Mouse (Mus musculus): Measurements from ENCODE around the gene Slc26a9. TPM values are rescaled to one million over a fixed set of nuclear protein-coding genes. Genes with fewer than 3 reads are reported as not detected.

Slc26a9 gene
- polyA plus RNA-seq (2015; fragmentation: Nextera tagmentation; extraction: Ambion mirVana): 0.16 and 0.33 TPM in 2 replicates

DNA sequence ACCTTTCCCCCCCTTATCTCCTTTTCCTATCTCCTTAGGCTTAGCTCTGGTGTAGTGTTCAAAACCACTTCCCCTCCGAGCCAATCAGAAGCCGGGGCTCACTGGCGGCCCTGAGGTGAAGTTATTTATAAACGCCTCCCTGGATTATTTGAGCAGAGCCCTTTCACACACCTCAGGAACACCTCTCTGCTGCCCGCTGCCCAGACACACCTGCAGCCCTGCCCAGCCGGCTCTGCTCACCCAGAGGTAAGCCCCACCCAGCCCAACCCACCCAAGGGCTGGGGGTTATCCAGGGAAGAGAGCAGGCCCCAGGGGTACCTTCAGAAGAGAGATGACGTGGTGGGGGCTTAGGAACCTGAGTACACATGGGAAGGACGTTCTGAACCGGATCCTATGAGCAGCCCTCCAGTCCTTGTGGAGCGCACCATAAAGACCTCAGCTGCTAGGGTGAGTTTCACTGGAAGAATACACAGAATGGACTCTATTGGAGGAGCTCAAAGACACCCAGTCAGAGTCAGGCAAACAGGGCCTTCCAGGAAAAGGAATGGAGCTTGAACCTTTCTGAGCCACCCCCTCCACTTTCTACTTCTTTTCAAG is at the start of gene Slc26a9:
TSS of gene Slc26a9 (plus strand) at position 155 of the 597 bp plus-strand sequence.
- 0 out of 2 replicates have a peak, but pooled peaks have one; percentile 36 for ATAC-seq (ENCODE audit: low FRiP score, low TSS enrichment)
- Histone ChIP-seq H3K27ac (ENCODE audit: low read length) (no peak within 1 kb of the TSS), H3K4me3 (ENCODE audit: low read length) (no peak within 1 kb of the TSS), H3K4me2 (replicated peaks; ENCODE audit: low read depth, low read length) (no peak within 1 kb of the TSS), H3K27me3 (ENCODE audit: insufficient read depth, low read length) (no peaks in the 10 kb centered on the region), H3K9ac (replicated peaks; ENCODE audit: low read length) (no peak within 1 kb of the TSS), H3K36me3 (ENCODE audit: insufficient read depth, low read length) (no peaks in the 10 kb centered on the region), H3K4me1 (ENCODE audit: insufficient read depth, low read length) (peaks cover 3% of the 10 kb centered on the region; the same call in 1 of the 2 replicates), H3K9me3 (ENCODE audit: low read length) (no peaks in the 10 kb centered on the region)
- 63% methylated on average over 10 of the region's 10 CpGs for WGBS

DNA sequence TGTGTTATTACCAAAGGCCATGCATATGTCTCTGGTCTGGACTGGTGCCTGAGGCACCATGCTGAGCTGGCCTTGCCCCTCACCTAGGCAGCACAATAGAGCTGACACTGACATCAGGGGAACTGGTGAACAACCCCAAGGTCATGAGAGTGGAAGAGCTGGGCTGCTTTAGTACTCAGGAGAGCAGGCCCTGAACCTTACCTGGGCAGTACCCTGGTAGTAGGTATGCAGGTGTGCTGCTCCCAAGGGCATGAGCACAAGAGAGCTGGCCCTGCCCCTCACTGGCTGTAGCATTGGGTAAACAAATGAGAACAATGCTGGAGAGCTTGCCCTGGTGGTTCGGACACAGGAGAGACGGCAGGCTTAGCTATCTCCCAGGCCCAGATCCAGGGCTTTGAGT is 48.5 kb upstream of the Slc26a9 start:
- Histone ChIP-seq H3K9me3 (ENCODE audit: low read length) (no peaks in the 10 kb centered on the region), H3K4me2 (replicated peaks; ENCODE audit: low read depth, low read length) (no peak overlapping the region), H3K4me1 (ENCODE audit: insufficient read depth, low read length) (no peaks in the 10 kb centered on the region), H3K9ac (replicated peaks; ENCODE audit: low read length) (no peak overlapping the region), H3K36me3 (ENCODE audit: insufficient read depth, low read length) (no peaks in the 10 kb centered on the region), H3K4me3 (ENCODE audit: low read length) (no peak overlapping the region), H3K27ac (ENCODE audit: low read length) (no peak overlapping the region), H3K27me3 (ENCODE audit: insufficient read depth, low read length) (no peaks in the 10 kb centered on the region)
- WGBS: 92% methylated on average over 2 of the region's 2 CpGs
- no peak for ATAC-seq (ENCODE audit: low FRiP score, low TSS enrichment)

DNA sequence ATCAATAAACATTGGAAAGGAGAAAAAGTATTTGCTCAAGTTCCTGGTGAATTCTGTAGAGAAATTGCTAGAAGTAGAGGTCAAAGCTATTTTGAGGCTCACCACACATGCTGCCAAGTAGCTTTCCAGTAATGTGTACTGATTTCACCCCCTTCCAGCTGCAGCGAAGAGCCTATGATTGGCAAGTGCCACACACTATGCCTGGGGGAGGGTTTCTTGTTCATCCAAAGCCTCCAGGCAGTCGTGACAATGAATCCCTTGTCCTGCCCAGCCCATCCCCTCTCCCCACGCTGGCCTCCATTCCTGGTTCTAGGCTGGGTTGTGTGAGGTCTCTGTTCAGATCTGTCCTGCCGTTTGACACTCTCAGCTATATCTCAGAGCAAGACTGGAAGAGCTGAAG is 47.5 kb upstream of the Slc26a9 start:
- no peaks in the 10 kb centered on the region for H3K4me1 ChIP-seq (ENCODE audit: insufficient read depth, low read length)
- 71% methylated on average over 4 of the region's 4 CpGs for WGBS
- no peak for ATAC-seq (ENCODE audit: low FRiP score, low TSS enrichment)
- no peaks in the 10 kb centered on the region for H3K9me3 ChIP-seq (ENCODE audit: low read length)
- no peaks in the 10 kb centered on the region for H3K36me3 ChIP-seq (ENCODE audit: insufficient read depth, low read length)
- H3K4me3 ChIP-seq (ENCODE audit: low read length): no peak overlapping the region
- no peaks in the 10 kb centered on the region for H3K27me3 ChIP-seq (ENCODE audit: insufficient read depth, low read length)
- no peak overlapping the region for H3K9ac ChIP-seq (replicated peaks; ENCODE audit: low read length)
- no peak overlapping the region for H3K4me2 ChIP-seq (replicated peaks; ENCODE audit: low read depth, low read length)
- H3K27ac ChIP-seq (ENCODE audit: low read length): no peak overlapping the region

DNA sequence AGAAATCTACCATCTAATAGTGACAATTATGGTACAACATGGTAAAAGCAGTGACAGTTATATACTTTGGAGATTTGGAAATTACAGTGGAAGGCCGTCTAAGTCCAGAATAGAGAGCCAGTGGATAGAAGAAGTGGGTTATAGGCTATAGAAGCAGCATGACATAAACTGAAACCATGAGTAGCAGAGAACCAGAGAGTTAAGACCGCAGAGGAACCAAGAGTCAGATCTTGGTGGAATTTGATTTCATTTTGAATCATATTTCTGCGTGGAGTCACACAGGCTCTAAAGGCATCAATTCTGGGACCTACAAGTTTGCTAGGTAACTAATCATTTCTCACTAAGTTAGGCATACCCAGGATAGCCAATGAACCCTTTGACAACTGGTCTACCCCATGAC is 45.1 kb upstream of the Slc26a9 start:
- 91% methylated on average over 3 of the region's 3 CpGs for WGBS
- Histone ChIP-seq H3K4me2 (replicated peaks; ENCODE audit: low read depth, low read length) (no peak overlapping the region), H3K27ac (ENCODE audit: low read length) (no peak overlapping the region), H3K27me3 (ENCODE audit: insufficient read depth, low read length) (no peaks in the 10 kb centered on the region), H3K36me3 (ENCODE audit: insufficient read depth, low read length) (no peaks in the 10 kb centered on the region), H3K9me3 (ENCODE audit: low read length) (no peaks in the 10 kb centered on the region), H3K9ac (replicated peaks; ENCODE audit: low read length) (no peak overlapping the region), H3K4me1 (ENCODE audit: insufficient read depth, low read length) (no peaks in the 10 kb centered on the region), H3K4me3 (ENCODE audit: low read length) (no peak overlapping the region)
- ATAC-seq (ENCODE audit: low FRiP score, low TSS enrichment): no peak

DNA sequence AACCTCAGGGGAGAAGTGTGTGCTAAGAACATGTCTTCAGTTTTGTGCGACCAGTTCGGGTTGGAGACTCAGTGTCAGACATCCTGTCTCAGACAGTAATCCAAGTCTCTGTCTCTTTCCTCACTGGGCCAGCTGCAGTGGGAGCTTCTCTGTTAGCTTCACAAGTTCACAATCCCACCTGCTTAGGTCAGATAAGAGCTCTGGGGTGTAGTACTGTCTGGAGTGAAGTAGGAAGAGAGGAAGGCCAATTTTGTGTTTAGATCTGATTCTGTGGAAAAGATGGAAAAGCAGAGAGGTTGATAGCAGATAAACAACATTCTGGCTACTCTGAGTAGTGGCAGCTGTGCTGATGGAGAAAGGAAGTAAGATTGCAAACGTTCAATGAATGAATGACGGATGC is 44.2 kb upstream of the Slc26a9 start:
- H3K9me3 ChIP-seq (ENCODE audit: low read length): no peaks in the 10 kb centered on the region
- no peak overlapping the region for H3K27ac ChIP-seq (ENCODE audit: low read length)
- no peaks in the 10 kb centered on the region for H3K27me3 ChIP-seq (ENCODE audit: insufficient read depth, low read length)
- WGBS: 79% methylated on average over 4 of the region's 4 CpGs
- H3K36me3 ChIP-seq (ENCODE audit: insufficient read depth, low read length): no peaks in the 10 kb centered on the region
- no peak overlapping the region for H3K4me2 ChIP-seq (replicated peaks; ENCODE audit: low read depth, low read length)
- no peak for ATAC-seq (ENCODE audit: low FRiP score, low TSS enrichment)
- H3K9ac ChIP-seq (replicated peaks; ENCODE audit: low read length): no peak overlapping the region
- H3K4me3 ChIP-seq (ENCODE audit: low read length): no peak overlapping the region
- H3K4me1 ChIP-seq (ENCODE audit: insufficient read depth, low read length): no peaks in the 10 kb centered on the region

DNA sequence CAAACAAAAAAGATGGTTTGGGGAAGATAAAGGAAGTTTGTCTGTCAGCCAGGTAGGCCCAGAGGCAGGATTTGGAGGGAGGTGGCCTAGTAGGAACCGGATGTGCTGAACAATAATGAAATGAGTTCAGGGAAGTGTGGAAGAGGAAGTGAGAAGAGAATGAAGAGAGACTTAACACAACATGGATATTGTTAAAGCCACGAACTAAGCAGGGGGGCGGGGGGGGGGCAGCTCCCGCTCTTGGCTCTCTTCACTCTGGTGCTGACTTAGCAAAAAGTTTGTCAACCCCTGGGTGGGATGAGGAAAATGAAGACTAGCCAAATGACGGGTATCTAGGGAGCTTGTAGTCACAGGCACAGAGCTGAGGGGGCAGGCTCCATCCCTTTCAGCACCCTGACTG is 43.4 kb upstream of the Slc26a9 start:
- H3K4me3 ChIP-seq (ENCODE audit: low read length): no peak overlapping the region
- H3K27ac ChIP-seq (ENCODE audit: low read length): no peak overlapping the region
- no peak overlapping the region for H3K4me2 ChIP-seq (replicated peaks; ENCODE audit: low read depth, low read length)
- no peaks in the 10 kb centered on the region for H3K4me1 ChIP-seq (ENCODE audit: insufficient read depth, low read length)
- H3K9ac ChIP-seq (replicated peaks; ENCODE audit: low read length): no peak overlapping the region
- no peaks in the 10 kb centered on the region for H3K9me3 ChIP-seq (ENCODE audit: low read length)
- 75% methylated on average over 5 of the region's 5 CpGs for WGBS
- H3K36me3 ChIP-seq (ENCODE audit: insufficient read depth, low read length): no peaks in the 10 kb centered on the region
- no peak for ATAC-seq (ENCODE audit: low FRiP score, low TSS enrichment)
- H3K27me3 ChIP-seq (ENCODE audit: insufficient read depth, low read length): no peaks in the 10 kb centered on the region

DNA sequence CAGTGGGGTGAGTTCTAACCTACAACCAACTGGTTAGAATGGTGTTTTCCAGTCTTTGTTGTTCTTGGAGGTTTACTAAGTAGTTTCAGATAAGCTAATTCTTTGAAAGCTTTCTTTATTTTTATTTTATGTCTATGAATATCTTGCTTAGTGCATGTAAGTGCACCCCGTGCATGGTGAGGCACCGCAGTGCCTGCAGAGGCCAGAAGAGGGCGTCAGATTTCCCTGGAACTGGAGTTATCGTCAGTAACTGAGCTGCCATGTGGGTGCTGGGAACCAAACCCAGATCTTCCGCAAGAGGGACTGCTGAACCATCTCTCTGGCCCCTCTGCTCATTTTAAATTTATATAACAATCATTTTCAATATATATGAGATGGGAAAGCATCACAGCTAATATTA is 42.4 kb upstream of the Slc26a9 start:
- no peaks in the 10 kb centered on the region for H3K9me3 ChIP-seq (ENCODE audit: low read length)
- H3K4me3 ChIP-seq (ENCODE audit: low read length): no peak overlapping the region
- H3K9ac ChIP-seq (replicated peaks; ENCODE audit: low read length): no peak overlapping the region
- H3K4me2 ChIP-seq (replicated peaks; ENCODE audit: low read depth, low read length): no peak overlapping the region
- WGBS: 84% methylated on average over 5 of the region's 5 CpGs
- ATAC-seq (ENCODE audit: low FRiP score, low TSS enrichment): no peak
- H3K4me1 ChIP-seq (ENCODE audit: insufficient read depth, low read length): no peaks in the 10 kb centered on the region
- no peaks in the 10 kb centered on the region for H3K36me3 ChIP-seq (ENCODE audit: insufficient read depth, low read length)
- H3K27ac ChIP-seq (ENCODE audit: low read length): no peak overlapping the region
- H3K27me3 ChIP-seq (ENCODE audit: insufficient read depth, low read length): no peaks in the 10 kb centered on the region

DNA sequence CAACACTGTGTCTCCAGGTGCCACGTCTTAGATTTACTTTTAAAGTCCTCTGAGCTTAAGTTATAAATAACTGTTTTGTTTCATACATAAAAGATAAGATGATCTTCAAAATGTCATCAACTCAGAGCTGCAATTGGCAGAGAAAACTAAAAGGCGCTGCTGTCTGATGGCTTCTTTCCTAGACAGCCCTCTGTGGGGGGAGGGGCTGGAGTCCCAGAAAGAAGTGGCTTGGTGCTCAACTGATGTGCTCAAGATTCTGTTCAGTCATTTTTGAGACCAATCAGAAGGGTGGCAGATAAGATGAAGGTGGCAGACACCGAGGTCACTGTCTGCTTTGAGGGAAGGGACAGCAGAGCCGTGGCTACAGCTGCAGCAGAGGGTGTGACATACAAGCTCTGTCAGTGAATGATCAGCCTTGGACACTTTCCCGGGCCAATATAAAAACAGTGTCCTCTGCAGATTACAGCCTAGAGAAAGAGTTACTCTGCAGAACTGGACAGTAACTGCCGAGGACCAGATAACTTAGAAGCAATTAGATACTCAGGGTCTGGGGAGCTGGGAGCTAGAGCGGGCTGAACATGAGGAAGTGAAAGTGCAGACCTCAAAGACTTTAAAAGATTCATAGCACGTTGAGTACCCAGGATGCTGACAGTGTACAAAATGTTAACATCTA is 41.6 kb upstream of the Slc26a9 start:
- Histone ChIP-seq H3K4me3 (ENCODE audit: low read length) (no peak overlapping the region), H3K4me2 (replicated peaks; ENCODE audit: low read depth, low read length) (no peak overlapping the region), H3K36me3 (ENCODE audit: insufficient read depth, low read length) (no peaks in the 10 kb centered on the region), H3K27ac (ENCODE audit: low read length) (no peak overlapping the region), H3K27me3 (ENCODE audit: insufficient read depth, low read length) (no peaks in the 10 kb centered on the region), H3K9ac (replicated peaks; ENCODE audit: low read length) (no peak overlapping the region), H3K9me3 (ENCODE audit: low read length) (no peaks in the 10 kb centered on the region), H3K4me1 (ENCODE audit: insufficient read depth, low read length) (no peaks in the 10 kb centered on the region)
- ATAC-seq (ENCODE audit: low FRiP score, low TSS enrichment): no peak
- WGBS: 63% methylated on average over 8 of the region's 8 CpGs

DNA sequence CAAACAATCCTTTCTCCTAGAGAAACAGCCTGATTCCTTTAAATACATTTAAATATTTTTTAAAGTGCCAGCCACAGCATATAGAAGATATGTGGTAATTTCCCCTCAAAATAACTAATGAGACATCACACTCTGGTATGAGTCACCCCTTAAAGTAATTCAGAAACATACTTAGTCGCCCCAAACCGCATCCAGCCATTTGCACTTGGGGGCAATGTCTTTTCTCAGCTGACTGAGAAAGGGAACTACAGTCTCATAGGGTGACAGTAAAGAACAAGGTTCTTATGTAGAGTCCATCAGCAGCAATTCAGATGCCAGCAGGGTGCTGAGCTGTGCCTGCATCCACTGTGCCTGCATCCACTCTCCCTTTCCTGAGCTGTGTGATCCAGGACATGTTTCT is 40.3 kb upstream of the Slc26a9 start:
- Histone ChIP-seq H3K4me1 (ENCODE audit: insufficient read depth, low read length) (no peaks in the 10 kb centered on the region), H3K4me3 (ENCODE audit: low read length) (no peak overlapping the region), H3K27me3 (ENCODE audit: insufficient read depth, low read length) (no peaks in the 10 kb centered on the region), H3K36me3 (ENCODE audit: insufficient read depth, low read length) (no peaks in the 10 kb centered on the region), H3K4me2 (replicated peaks; ENCODE audit: low read depth, low read length) (no peak overlapping the region), H3K9ac (replicated peaks; ENCODE audit: low read length) (no peak overlapping the region), H3K9me3 (ENCODE audit: low read length) (no peaks in the 10 kb centered on the region), H3K27ac (ENCODE audit: low read length) (no peak overlapping the region)
- no peak for ATAC-seq (ENCODE audit: low FRiP score, low TSS enrichment)
- WGBS: 80% methylated on average over 2 of the region's 2 CpGs

DNA sequence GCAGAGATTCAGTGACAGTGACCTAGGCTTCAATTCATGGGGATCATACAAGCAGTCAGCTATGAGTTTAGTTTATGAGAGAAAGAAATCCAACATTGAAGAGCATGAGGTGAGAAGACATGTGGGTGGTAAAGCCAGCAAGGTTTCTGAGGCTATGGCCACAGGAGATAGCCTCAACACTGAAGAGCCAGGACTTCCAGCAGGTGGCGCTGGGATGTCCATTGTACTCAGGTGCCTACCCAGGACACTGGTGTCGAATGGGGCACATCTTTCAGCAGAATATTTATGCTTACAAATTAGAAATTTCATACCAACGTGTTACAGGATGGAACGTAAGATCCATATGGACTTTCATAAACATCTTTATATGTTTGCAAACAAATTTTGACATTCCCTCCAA is 35.5 kb upstream of the Slc26a9 start:
- ATAC-seq (ENCODE audit: low FRiP score, low TSS enrichment): no peak
- Histone ChIP-seq H3K9ac (replicated peaks; ENCODE audit: low read length) (no peak overlapping the region), H3K4me1 (ENCODE audit: insufficient read depth, low read length) (no peaks in the 10 kb centered on the region), H3K9me3 (ENCODE audit: low read length) (no peaks in the 10 kb centered on the region), H3K4me3 (ENCODE audit: low read length) (no peak overlapping the region), H3K4me2 (replicated peaks; ENCODE audit: low read depth, low read length) (no peak overlapping the region), H3K36me3 (ENCODE audit: insufficient read depth, low read length) (no peaks in the 10 kb centered on the region), H3K27me3 (ENCODE audit: insufficient read depth, low read length) (no peaks in the 10 kb centered on the region), H3K27ac (ENCODE audit: low read length) (no peak overlapping the region)
- WGBS: 18% methylated on average over 4 of the region's 4 CpGs

Measured in kidney, embryonic 16.5 days (tissue).